Mouse (Mus musculus): ENCODE results near the gene Gm28308.

DNA sequence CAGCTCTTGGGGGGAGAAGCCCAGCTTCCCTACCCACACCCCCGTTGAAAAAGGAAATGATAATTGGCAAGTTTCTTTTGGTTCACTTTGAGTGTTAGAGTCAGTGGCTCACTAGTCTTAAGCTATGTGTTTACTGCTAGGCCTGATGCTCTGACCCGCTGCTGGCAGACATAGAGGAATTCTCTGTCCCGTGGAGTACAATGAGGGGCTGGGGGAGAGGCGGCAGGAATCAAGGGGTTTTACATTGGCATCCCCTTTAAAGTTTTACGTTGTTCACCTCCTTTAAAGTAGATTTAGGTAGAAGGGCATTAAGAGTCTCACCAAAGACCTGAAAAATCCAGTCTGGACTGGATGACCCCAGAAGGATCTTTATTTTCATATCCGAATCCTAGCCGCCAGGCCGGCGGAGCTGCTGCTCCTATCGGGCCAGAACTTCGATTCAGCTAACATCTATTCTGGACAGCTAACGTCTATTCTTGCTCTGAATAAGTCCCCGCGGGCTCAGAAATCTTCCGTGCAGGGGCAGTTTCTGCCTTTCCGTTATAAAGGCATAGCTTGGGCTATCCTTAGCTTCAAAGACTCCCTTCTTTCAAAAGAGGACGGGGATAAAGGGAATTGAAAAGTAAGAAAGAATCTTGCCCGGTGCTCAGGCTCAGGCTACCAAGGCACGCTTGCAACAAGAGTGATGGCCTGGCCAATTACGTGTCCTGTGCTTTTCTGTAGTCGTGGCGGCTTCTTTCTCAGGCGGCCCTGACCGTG lies 39.1 kb upstream of the Gm28308 start:
- TF ChIP-seq POLR2A (IDR thresholded peaks at IDR 0.05; ENCODE audit: insufficient read depth, low read depth, low read length) (no peak), CTCF (IDR thresholded peaks at IDR 0.05) (no peak), EP300 (IDR thresholded peaks at IDR 0.05; ENCODE audit: insufficient read depth, low read depth, low read length) (no peak)

Data from heart, adult 2 months (tissue).